Mouse (Mus musculus): ENCODE results near the gene Fam104a.

DNA sequence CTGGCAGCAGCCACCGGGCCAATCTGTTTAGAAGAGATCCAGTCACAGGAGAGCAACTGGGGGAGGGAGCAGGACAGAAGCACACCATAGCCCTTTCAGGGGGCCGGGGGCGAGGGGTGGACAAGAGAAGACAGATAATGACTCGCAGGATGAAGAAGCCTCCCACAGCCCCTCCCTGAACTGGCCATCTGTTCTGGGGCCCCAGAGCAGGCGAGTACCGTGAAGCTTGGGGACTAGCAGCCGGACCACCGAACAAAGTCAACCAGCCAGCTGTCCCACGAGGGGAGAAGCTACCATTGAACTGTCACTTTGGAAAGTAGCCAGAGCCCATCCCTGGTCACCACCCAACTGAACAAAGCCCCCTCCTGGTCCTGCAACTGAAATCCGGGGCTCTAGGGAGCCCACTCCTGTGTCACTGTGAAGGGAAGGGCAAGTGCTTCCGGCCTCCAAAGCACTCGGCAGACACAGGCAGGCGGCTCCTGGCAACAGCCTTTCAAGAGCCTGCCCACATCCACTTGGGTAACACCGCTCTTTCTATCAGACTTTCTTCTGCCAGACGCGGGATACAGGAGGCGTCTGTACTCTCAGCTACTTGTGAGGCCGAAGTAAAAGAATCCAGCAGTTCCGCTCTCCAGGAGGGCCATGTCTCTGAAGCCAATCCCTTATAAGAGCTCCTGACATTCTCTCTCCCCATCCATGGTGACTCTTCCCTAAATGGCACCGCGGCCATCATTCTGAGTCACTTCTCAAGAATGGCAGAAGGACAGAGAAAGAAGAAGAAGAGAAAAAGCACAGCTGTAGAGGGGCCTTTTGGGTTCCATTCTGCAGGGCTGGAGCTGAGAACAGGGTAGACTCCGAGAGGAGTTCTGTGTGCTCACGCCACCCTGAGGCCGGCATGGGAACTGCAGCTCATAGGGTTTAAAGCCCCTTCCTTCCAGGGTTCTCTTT is 72.0 kb downstream of the Fam104a start:
- TF ChIP-seq EP300 (IDR thresholded peaks at IDR 0.05; ENCODE audit: low read depth) (no peak), CTCF (IDR thresholded peaks at IDR 0.05; ENCODE audit: low read depth) (peak; percentile 76)
